Mouse (Mus musculus): ENCODE data around the gene Rnf157. TPM values are rescaled to one million over a fixed set of nuclear protein-coding genes. Genes with fewer than 3 reads are reported as not detected.
"Not testable (repeated sequence)": the region's sequence is repeated elsewhere in the genome, so short reads cannot be mapped to it uniquely, and the experiment has no call there.

Rnf157 gene
- polyA plus RNA-seq, 1 experiment from 2014 or later = 37.4 TPM

DNA sequence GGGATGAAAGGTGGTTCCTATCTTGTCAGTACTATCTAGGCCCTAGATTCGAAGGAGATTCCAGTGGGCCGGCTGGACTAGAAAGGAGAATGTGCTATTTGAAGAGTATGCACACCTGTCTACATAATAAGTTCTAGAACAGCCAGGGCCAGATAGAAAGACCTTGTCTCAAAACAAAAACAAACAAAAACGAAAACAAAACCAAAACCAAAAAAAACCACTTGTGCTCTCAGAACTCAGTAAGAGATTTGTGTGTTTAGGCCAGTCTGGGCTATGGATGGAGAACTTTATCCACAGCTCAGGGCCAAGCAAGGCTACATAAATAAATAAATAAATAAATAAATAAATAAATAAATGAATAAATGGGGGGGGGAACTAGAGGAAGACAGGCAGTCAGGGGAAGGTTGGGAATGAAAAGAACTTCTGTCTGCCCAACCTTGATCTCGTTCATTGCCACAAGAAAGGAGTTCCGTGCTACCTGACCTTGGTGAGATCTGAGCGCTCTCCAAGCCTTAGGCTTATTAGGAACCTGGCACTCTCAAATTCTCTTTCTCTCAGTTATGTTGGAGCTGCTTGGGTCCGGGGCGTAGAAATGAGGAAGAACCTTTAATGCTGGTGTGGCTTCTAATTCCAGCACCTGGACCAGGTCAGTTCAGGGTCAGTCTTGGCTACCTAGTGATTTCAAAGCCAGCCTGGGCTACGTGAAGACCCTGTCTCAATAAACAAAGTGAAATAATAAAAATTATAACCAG is 17.2 kb upstream of the Rnf157 start:
- no peak overlapping the region for H3K4me2 ChIP-seq (ENCODE audit: low read length)
- H3K4me1 ChIP-seq (replicated peaks; ENCODE audit: control insufficient read depth, insufficient read depth, low read length) = peaks cover 3% of the 10 kb centered on the region
- 92% methylated on average over 9 of the region's 9 CpGs for WGBS
- no peak overlapping the region for H3K4me3 ChIP-seq (replicated peaks; ENCODE audit: low read length)
- peaks cover 4% of the 10 kb centered on the region; the same call in 1 of the 2 replicates for H3K27me3 ChIP-seq (replicated peaks; ENCODE audit: control insufficient read depth, insufficient read depth, low read length)
- H3K9ac ChIP-seq (replicated peaks; ENCODE audit: low read depth, low read length) = no peak overlapping the region
- H3K36me3 ChIP-seq (ENCODE audit: control insufficient read depth, insufficient read depth) = no peaks in the 10 kb centered on the region
- no peaks in the 10 kb centered on the region for H3K9me3 ChIP-seq (ENCODE audit: control insufficient read depth, low read length)
- H3K27ac ChIP-seq (ENCODE audit: low read length) = no peak overlapping the region
- ATAC-seq = no peak

DNA sequence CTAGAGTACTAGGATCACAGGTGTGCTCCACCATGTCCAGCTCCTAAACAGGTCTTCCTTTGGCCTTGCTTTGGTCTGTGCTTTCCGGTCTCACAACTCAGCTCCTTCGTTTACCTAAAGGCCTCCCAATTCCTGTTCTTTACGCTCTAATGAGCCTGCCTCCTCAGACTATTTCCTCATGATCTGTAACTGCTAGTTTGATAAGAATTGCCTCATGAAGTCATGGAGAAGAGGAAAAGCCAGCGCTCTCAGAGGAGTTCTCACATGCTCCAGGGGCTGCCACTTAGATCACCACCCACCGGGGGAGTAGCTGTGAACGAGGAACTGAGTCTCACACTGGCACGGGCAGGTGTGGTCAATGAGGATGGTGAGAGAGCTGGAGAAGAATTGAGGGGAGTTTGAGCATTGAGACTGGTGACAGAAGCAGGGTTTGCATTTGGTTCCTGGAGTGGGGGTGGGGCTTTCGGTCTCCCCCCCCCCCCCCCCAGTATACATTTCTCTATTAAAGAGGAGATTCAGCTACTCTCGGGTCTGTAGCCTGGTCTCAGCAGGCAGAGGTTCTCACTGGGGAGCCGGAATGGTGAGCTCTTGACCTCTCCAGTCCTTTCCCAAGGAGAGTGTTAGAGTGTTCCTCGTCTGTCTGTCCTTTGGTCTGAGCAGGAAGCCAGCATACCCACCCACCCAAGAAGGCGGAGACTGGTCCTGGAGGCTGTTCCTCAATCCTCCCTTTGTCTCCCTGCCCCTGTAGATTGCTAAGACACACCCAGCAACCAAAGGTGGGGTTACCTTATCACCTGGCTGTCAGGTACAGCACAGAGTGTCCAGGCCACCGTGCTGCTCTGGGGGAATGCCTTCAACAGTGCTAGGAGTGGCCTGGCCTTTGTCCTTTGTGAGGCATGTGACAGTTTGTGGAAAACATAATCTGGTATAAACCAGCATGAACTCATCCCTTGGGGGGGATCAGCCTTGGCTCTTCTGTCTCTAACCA is 16.3 kb upstream of the Rnf157 start:
- Histone ChIP-seq H3K4me2 (ENCODE audit: low read length) (no peak overlapping the region), H3K36me3 (ENCODE audit: control insufficient read depth, insufficient read depth) (no peaks in the 10 kb centered on the region), H3K9me3 (ENCODE audit: control insufficient read depth, low read length) (no peaks in the 10 kb centered on the region), H3K4me3 (replicated peaks; ENCODE audit: low read length) (no peak overlapping the region), H3K9ac (replicated peaks; ENCODE audit: low read depth, low read length) (no peak overlapping the region), H3K27ac (ENCODE audit: low read length) (no peak overlapping the region), H3K27me3 (replicated peaks; ENCODE audit: control insufficient read depth, insufficient read depth, low read length) (peaks cover 4% of the 10 kb centered on the region; the same call in 1 of the 2 replicates), H3K4me1 (replicated peaks; ENCODE audit: control insufficient read depth, insufficient read depth, low read length) (0 out of 2 replicates have a peak, but pooled peaks cover 2% of the 10 kb centered on the region)
- ATAC-seq = no peak
- WGBS = 63% methylated on average over 13 of the region's 13 CpGs

DNA sequence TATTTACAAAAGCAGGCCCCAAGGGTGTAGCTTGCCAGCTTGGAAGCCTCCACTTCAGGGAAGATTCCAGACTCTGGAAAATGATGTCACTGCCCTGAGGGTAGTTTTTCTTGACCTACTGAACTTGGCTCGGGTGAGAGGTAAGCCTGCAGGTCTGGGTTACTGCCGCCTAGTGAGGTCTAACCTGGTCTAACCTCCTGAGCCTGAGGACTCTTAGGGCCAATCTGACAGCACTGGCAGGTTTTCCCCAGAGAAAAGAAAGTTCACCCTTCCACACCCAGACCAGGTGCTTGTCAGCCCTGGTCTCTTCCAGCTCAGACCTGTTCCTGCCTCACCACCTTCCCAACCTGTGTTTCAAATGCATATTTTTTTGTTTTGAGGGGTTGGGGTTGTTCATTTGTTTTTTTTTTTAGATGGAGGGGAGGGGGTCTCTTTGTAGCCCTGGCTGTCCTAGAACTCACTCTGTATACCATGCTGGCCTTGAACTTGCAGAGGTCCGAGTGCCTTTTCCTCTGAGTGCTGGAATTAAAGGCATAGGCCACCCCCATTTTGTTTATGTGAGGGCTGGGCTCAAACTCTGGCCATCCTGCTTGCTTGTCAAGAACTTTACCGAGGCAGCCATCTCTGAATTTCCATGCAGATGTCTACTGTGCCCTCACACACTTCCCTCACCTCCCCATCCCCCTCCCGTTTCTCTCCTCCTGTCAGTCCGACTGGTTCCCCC is 14.2 kb upstream of the Rnf157 start:
- Histone ChIP-seq H3K4me2 (ENCODE audit: low read length) (no peak overlapping the region), H3K4me3 (replicated peaks; ENCODE audit: low read length) (no peak overlapping the region), H3K27me3 (replicated peaks; ENCODE audit: control insufficient read depth, insufficient read depth, low read length) (peaks cover 4% of the 10 kb centered on the region; the same call in 1 of the 2 replicates), H3K27ac (ENCODE audit: low read length) (no peak overlapping the region), H3K9me3 (ENCODE audit: control insufficient read depth, low read length) (no peaks in the 10 kb centered on the region), H3K36me3 (ENCODE audit: control insufficient read depth, insufficient read depth) (no peaks in the 10 kb centered on the region), H3K9ac (replicated peaks; ENCODE audit: low read depth, low read length) (no peak overlapping the region), H3K4me1 (replicated peaks; ENCODE audit: control insufficient read depth, insufficient read depth, low read length) (no peaks in the 10 kb centered on the region)
- 72% methylated on average over 6 of the region's 6 CpGs for WGBS
- no peak for ATAC-seq

DNA sequence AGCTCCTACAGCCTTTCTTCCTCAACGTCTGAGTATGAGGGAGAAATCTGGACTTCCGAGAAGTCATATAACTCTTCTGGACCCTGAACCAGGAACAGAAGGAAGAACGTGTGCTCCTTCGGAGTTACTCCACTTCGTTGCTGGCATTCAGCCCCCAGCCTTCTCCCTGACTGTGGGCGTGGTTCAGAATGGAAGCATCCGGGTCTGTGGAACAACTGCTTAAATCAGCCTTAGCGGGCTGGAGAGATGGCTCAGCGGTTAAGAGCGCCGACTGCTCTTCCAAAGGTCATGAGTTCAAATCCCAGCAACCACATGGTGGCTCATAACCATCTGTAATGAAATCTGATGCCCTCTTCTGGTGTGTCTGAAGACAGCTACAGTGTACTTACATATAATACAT is 13.5 kb upstream of the Rnf157 start:
- ATAC-seq = not testable (repeated sequence)
- 89% methylated on average over 11 of the region's 11 CpGs for WGBS

DNA sequence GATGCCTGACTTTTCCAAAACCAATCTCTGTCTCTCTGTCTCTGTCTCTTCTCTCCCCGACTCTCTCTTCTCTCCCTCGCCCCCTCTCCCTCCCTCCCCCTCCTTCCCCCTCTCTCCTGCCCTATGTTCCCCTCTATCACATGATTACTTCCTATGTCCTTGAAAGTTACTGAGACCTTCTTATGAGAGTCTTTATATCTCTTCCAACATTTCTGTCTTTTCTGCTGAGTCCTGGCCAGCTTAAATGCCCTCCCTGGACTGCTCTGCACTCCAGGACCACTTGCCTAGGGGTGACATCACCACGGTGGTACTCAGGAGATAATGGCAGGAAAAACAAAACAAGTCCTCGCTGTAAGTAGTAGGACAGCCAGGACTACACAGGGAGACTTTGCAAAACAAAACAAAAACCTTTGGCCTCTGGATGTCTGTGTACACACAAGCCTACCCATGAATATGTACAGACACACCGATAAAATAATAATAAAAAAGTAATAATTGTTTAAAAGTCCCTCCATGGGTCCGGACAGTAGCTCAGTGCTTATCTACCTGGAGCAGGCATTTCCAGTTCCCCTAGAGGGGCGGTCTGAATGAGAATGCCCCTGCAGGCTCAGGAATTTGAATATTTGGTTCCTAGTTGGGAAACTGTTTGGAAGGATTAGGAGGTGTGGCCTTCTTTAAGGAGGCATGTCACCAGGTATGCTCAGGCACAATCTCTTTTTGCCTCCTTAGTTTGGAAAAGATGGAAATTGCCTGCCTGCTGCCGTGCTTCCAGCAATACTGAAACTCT is 12.0 kb upstream of the Rnf157 start:
- no peak overlapping the region for H3K9ac ChIP-seq (replicated peaks; ENCODE audit: low read depth, low read length)
- no peak overlapping the region for H3K4me2 ChIP-seq (ENCODE audit: low read length)
- no peak overlapping the region for H3K27ac ChIP-seq (ENCODE audit: low read length)
- H3K36me3 ChIP-seq (ENCODE audit: control insufficient read depth, insufficient read depth) = no peaks in the 10 kb centered on the region
- no peaks in the 10 kb centered on the region for H3K4me1 ChIP-seq (replicated peaks; ENCODE audit: control insufficient read depth, insufficient read depth, low read length)
- H3K27me3 ChIP-seq (replicated peaks; ENCODE audit: control insufficient read depth, insufficient read depth, low read length) = no peaks in the 10 kb centered on the region
- H3K9me3 ChIP-seq (ENCODE audit: control insufficient read depth, low read length) = no peaks in the 10 kb centered on the region
- WGBS = 57% methylated on average over 8 of the region's 8 CpGs
- ATAC-seq = no peak
- H3K4me3 ChIP-seq (replicated peaks; ENCODE audit: low read length) = no peak overlapping the region

More for the DNA sequence above, 13.5 kb upstream of the Rnf157 start:
- H3K4me3 ChIP-seq (replicated peaks; ENCODE audit: low read length); H3K9ac ChIP-seq (replicated peaks; ENCODE audit: low read depth, low read length); H3K27me3 ChIP-seq (replicated peaks; ENCODE audit: control insufficient read depth, insufficient read depth, low read length); H3K4me1 ChIP-seq (replicated peaks; ENCODE audit: control insufficient read depth, insufficient read depth, low read length); H3K9me3 ChIP-seq (ENCODE audit: control insufficient read depth, low read length); H3K36me3 ChIP-seq (ENCODE audit: control insufficient read depth, insufficient read depth); H3K4me2 ChIP-seq (ENCODE audit: low read length); H3K27ac ChIP-seq (ENCODE audit: low read length): not testable (repeated sequence)

DNA sequence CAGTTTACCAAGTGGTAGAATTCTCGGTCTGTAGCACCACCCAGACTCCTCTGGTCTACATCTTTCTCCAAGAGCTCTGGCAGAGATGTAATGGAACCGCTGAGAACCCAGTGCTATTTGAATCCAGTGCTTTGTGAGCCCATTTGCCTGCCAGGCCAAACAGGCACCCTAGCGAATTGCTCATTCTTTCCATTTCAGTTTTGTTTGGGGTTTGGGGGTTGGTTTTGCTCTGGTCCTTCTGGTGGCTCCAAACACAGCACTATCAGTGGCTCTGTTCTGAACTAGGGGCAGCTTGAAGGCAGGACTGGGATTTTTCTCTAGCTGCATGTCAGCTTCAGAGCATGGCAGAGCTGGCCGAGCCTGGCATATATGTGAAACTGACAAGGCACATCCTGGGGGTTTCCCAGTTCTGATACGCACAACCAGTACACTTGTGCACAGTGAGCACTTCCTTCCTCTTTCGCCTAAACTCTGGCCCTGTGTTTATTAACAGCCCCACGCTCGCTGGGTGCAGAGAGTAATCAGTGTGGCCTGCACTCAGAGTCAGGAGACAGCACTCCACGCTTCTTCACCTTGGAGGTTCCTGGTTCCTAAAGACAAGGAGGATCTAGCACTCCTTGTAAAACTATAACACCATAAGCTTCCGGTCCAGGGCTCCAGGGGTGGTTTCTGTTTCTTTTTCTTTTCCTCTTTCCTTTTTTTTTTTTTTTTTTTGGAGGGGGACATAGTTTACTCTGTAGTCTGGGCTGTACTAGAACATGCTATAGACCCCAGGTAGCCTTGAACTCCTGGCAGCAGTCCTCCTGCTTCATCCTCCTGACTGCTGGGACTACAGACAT is 11.2 kb upstream of the Rnf157 start:
- 84% methylated on average over 10 of the region's 10 CpGs for WGBS
- H3K4me2 ChIP-seq (ENCODE audit: low read length) = no peak overlapping the region
- ATAC-seq = no peak
- H3K27ac ChIP-seq (ENCODE audit: low read length) = no peak overlapping the region
- H3K27me3 ChIP-seq (replicated peaks; ENCODE audit: control insufficient read depth, insufficient read depth, low read length) = no peaks in the 10 kb centered on the region
- no peaks in the 10 kb centered on the region for H3K4me1 ChIP-seq (replicated peaks; ENCODE audit: control insufficient read depth, insufficient read depth, low read length)
- H3K9me3 ChIP-seq (ENCODE audit: control insufficient read depth, low read length) = no peaks in the 10 kb centered on the region
- H3K36me3 ChIP-seq (ENCODE audit: control insufficient read depth, insufficient read depth) = no peaks in the 10 kb centered on the region
- no peak overlapping the region for H3K9ac ChIP-seq (replicated peaks; ENCODE audit: low read depth, low read length)
- no peak overlapping the region for H3K4me3 ChIP-seq (replicated peaks; ENCODE audit: low read length)

DNA sequence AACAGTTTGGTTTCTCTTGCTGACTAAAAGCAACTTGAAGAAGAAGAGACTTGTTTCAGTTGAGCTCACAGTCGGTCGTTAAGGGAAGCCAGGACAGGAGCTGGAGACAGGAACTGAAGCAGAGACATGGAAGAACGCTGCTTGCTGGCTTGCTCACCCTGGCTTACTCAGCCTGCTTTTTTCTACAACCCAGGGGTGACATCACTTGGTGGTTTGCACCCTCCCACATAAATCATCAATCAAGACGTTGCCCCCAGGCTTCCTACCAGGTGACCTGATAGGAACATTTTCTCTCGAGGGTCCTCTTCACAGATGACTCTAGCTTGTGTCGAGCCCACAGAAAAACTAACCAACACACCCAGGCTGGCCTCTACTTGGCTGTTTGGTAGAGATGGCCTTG is 10.4 kb upstream of the Rnf157 start:
- H3K27ac ChIP-seq (ENCODE audit: low read length) = no peak overlapping the region
- H3K4me1 ChIP-seq (replicated peaks; ENCODE audit: control insufficient read depth, insufficient read depth, low read length) = no peaks in the 10 kb centered on the region
- H3K4me3 ChIP-seq (replicated peaks; ENCODE audit: low read length) = no peak overlapping the region
- no peaks in the 10 kb centered on the region for H3K27me3 ChIP-seq (replicated peaks; ENCODE audit: control insufficient read depth, insufficient read depth, low read length)
- ATAC-seq = no peak
- H3K9ac ChIP-seq (replicated peaks; ENCODE audit: low read depth, low read length) = no peak overlapping the region
- H3K9me3 ChIP-seq (ENCODE audit: control insufficient read depth, low read length) = no peaks in the 10 kb centered on the region
- WGBS = 78% methylated on average over 6 of the region's 6 CpGs
- H3K36me3 ChIP-seq (ENCODE audit: control insufficient read depth, insufficient read depth) = no peaks in the 10 kb centered on the region
- H3K4me2 ChIP-seq (ENCODE audit: low read length) = no peak overlapping the region

DNA sequence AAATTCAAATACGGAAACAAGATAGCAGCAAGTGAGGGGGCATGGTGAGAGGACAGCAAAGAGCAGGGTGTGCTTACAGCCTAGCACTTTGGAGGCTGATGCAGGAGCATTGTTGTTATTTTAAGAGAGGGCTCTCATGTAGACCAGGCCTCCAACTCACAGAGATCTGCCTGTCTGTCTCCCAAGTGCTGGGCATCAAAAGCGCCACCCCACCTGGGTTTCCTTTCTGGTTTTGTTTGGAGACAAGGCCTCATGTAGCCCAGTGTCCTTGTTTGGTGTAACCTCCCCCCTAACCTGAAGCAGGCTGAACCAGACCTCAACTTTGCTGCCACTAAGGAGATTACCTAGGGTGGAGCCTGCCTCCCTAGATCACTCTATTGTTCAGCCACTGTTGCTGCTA is 9.7 kb upstream of the Rnf157 start:
- Histone ChIP-seq H3K4me2 (ENCODE audit: low read length) (no peak overlapping the region), H3K4me3 (replicated peaks; ENCODE audit: low read length) (no peak overlapping the region), H3K27ac (ENCODE audit: low read length) (no peak overlapping the region), H3K9me3 (ENCODE audit: control insufficient read depth, low read length) (no peaks in the 10 kb centered on the region), H3K27me3 (replicated peaks; ENCODE audit: control insufficient read depth, insufficient read depth, low read length) (no peaks in the 10 kb centered on the region), H3K9ac (replicated peaks; ENCODE audit: low read depth, low read length) (no peak overlapping the region), H3K36me3 (ENCODE audit: control insufficient read depth, insufficient read depth) (no peaks in the 10 kb centered on the region), H3K4me1 (replicated peaks; ENCODE audit: control insufficient read depth, insufficient read depth, low read length) (no peaks in the 10 kb centered on the region)
- ATAC-seq = no peak
- WGBS = 77% methylated on average over 2 of the region's 2 CpGs

All from forebrain, embryonic 16.5 days (tissue).